Mouse (Mus musculus) heart, postnatal 0 days (tissue): ENCODE results near the gene Olfr553. TPM values are rescaled to one million over a fixed set of nuclear protein-coding genes. Genes with fewer than 3 reads are reported as not detected.
"Not testable (repeated sequence)": the region's sequence is repeated elsewhere in the genome, so short reads cannot be mapped to it uniquely, and the experiment has no call there.

Experiments
- ATAC-seq: fragments of 200-750 bp; cut with Nextera tagmentation; 2 replicates; pipeline ENCODE4 v1.8.0; 2017; ENCODE audit warnings: low read depth, moderate number of reproducible peaks, moderate library complexity; ENCODE audit not compliant: insufficient read depth
- DNase-seq: peaks from one replicate; pipeline ENCODE4 v3.0.0-alpha.2; 2016; ENCODE audit warnings: low spot score
- H3K27ac ChIP-seq: fragments of 300-500 bp; sonication (generic); 2 replicates; pipeline ENCODE4 v1.5.1; 2014; ENCODE audit warnings: low read depth, mild to moderate bottlenecking
- H3K27me3 ChIP-seq: fragments of 300-500 bp; sonication (generic); 2 replicates; pipeline ENCODE4 v1.6.1; 2014; ENCODE audit warnings: low read length, mixed read lengths; ENCODE audit not compliant: control insufficient read depth, insufficient read depth
- H3K36me3 ChIP-seq: fragments of 300-500 bp; sonication (generic); replicated peaks from 2 replicates; pipeline ENCODE4 v1.6.1; 2014; ENCODE audit warnings: low read length, mixed read lengths; ENCODE audit not compliant: control insufficient read depth, insufficient read depth
- H3K4me1 ChIP-seq: fragments of 300-500 bp; sonication (generic); 2 replicates; pipeline ENCODE4 v1.6.1; 2014; ENCODE audit warnings: antibody characterized with exemption; ENCODE audit not compliant: control insufficient read depth, insufficient read depth
- H3K4me2 ChIP-seq: fragments of 300-500 bp; sonication (generic); 2 replicates; pipeline ENCODE4 v1.6.1; 2014; ENCODE audit warnings: low read depth, mild to moderate bottlenecking, low read length, moderate library complexity
- H3K4me3 ChIP-seq: fragments of 300-500 bp; sonication (generic); 2 replicates; pipeline ENCODE4 v1.5.1; 2014; ENCODE audit warnings: low read depth, low read length
- H3K9ac ChIP-seq: fragments of 300-500 bp; sonication (generic); replicated peaks from 2 replicates; pipeline ENCODE4 v1.6.1; 2014; ENCODE audit warnings: low read depth, low read length, mixed read lengths
- H3K9me3 ChIP-seq: fragments of 300-500 bp; sonication (generic); replicated peaks from 2 replicates; pipeline ENCODE4 v1.6.1; 2016; ENCODE audit warnings: low read length; ENCODE audit not compliant: control insufficient read depth
- CTCF ChIP-seq: IDR thresholded peaks from 2 replicates; pipeline ENCODE4 v1.5.1; 2016; ENCODE audit warnings: antibody characterized with exemption, control low read depth, low read depth
- EP300 ChIP-seq: IDR thresholded peaks from 2 replicates; pipeline ENCODE4 v1.6.1; 2016; ENCODE audit warnings: antibody characterized with exemption, low read depth
- WGBS: fragments of 180-500 bp; shearing (Covaris S2); extraction: QIAGEN DNeasy Blood & Tissue Kit; methylation state at CpG from one replicate; pipeline ENCODE4 v1.1.7; 2014; 5-methylcytosine and 5-hydroxymethylcytosine counted together
- polyA plus RNA-seq: library from polyadenylated mRNA; unstranded; fragments of >200 nt; fragmentation: Nextera tagmentation; extraction: Ambion mirVana; gene quantifications from 2 replicates; pipeline ENCODE4 v1.2.1, GENCODE M21; 2015
- total RNA-seq: library from RNA; depleted of rRNA; stranded (reverse); fragments of >200 nt; gene quantifications from 2 replicates; pipeline ENCODE4 v1.2.3, GENCODE M21; 2014; ENCODE audit warnings: low replicate concordance; rRNA removed

Olfr553 gene
- total RNA-seq (not detected in 2 replicates), polyA plus RNA-seq (not detected in 2 replicates)

DNA sequence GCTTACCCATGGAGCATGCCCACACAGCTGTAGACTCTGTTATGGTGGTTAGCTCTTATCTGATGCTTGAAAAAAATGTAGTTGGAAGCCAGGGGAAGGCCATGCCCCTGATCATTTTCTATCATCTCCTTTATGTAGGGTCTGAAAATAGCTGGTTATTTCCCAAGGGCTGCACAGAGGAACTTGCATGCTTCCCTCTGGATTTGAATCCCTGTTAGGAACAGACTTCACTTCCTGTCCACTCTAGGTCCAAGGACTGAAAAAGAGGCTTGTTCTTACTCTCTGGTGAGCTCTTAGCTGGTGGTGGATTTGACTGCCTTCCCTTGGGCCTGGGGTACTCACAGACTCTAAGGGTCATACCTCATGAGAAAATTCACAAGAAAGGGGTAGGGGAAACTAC, at the start of gene Olfr553:
Gene Olfr553 (minus strand): TSS at position 101 of the 400 bp plus-strand sequence.
- Histone ChIP-seq H3K9me3 (no peaks in the 10 kb centered on the region), H3K36me3 (no peaks in the 10 kb centered on the region), H3K4me2 (no peak within 1 kb of the TSS), H3K27me3 (no peaks in the 10 kb centered on the region), H3K4me3 (no peak within 1 kb of the TSS), H3K27ac (no peak within 1 kb of the TSS), H3K4me1 (no peaks in the 10 kb centered on the region), H3K9ac (no peak within 1 kb of the TSS)
- TF ChIP-seq EP300 (no peak), CTCF (no peak)
- no peak for ATAC-seq
- DNase-seq = no peak

DNA sequence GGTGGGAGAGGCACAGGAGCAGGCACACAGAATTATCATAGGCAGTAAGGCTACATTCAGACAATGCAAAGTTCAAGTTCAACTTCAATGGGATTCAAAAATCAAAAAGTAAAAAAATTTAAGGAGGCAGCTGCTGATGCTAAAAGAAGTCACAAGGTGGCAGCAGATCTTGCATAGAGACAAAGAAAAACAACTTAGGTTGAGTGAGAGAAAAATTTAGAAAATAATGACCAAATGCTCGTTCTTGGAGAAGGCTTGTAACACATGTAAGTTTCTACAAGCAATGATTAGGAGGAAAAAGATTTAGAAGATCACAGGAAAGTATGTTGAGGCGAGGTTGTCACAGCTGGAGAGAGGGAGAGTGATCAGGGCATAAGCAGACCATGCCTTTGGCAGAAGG, 47.4 kb upstream of the Olfr553 start:
- DNase-seq = peak; percentile 42
- H3K27ac ChIP-seq = no peak overlapping the region
- no peaks in the 10 kb centered on the region for H3K4me1 ChIP-seq
- H3K9ac ChIP-seq = no peak overlapping the region
- ATAC-seq = no peak
- no peak overlapping the region for H3K4me3 ChIP-seq
- H3K9me3 ChIP-seq = no peaks in the 10 kb centered on the region
- no peaks in the 10 kb centered on the region for H3K36me3 ChIP-seq
- WGBS = 26% methylated on average over 2 of the region's 2 CpGs
- H3K27me3 ChIP-seq = no peaks in the 10 kb centered on the region
- no peak overlapping the region for H3K4me2 ChIP-seq
- TF ChIP-seq CTCF (peak; percentile 54), EP300 (no peak)

DNA sequence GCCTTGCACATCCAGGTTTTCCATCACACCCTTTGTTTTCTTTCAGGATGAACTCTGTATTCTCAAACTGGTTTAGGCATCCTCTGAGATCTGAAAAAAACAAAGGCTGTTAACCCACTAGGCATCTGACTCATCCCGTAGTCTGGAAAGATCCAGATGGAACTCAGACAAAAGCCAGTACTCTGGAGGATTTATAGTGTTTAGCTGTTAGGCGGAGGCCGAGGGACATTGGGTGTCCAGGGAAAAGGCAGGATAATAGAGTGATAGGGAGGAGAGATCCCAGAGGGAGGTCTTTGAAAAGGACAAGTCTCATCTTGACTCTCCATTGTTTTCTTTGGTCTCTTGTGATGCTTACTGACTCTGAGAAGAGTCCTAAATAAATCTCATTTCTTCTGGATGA, 46.6 kb upstream of the Olfr553 start, which contains the start of gene Olfr556:
Gene Olfr556 (plus strand): TSS at position 301 of the 400 bp plus-strand sequence.
- Histone ChIP-seq H3K4me1 (no peaks in the 10 kb centered on the region), H3K4me3 (no peak within 1 kb of the TSS), H3K9ac (no peak within 1 kb of the TSS), H3K27ac (no peak within 1 kb of the TSS), H3K36me3 (no peaks in the 10 kb centered on the region), H3K9me3 (no peaks in the 10 kb centered on the region), H3K27me3 (no peaks in the 10 kb centered on the region), H3K4me2 (no peak within 1 kb of the TSS)
- TF ChIP-seq CTCF = no peak
- no peak for TF ChIP-seq EP300
- ATAC-seq (no peak), DNase-seq (no peak)
- WGBS = 59% methylated on average over 3 of the region's 3 CpGs

- Histone ChIP-seq H3K9me3 (no peaks in the 10 kb centered on the region), H3K4me3 (no peak within 1 kb of the TSS), H3K27me3 (no peaks in the 10 kb centered on the region), H3K27ac (no peak within 1 kb of the TSS), H3K4me1 (no peaks in the 10 kb centered on the region), H3K4me2 (no peak within 1 kb of the TSS), H3K36me3 (no peaks in the 10 kb centered on the region), H3K9ac (no peak within 1 kb of the TSS)
- DNase-seq (no peak), ATAC-seq (no peak)
- WGBS = 56% methylated on average over 1 of the region's 1 CpGs
- TF ChIP-seq EP300 (no peak), CTCF (no peak)
These were observed 40.5 kb upstream of the Olfr553 start, which contains the start of gene Olfr555 for GRCm38 (mm10) chr7:102658523-102658922. Olfr555 (plus strand) TSS chr7:102658823.

- not testable (repeated sequence) for H3K36me3 ChIP-seq, ATAC-seq, H3K9ac ChIP-seq, H3K27me3 ChIP-seq, H3K4me3 ChIP-seq, DNase-seq, H3K9me3 ChIP-seq, H3K4me1 ChIP-seq, H3K4me2 ChIP-seq, H3K27ac ChIP-seq
- WGBS = 33% methylated on average over 3 of the region's 4 CpGs
These were observed 26.9 kb upstream of the Olfr553 start for GRCm38 (mm10) chr7:102644945-102645344.

DNA sequence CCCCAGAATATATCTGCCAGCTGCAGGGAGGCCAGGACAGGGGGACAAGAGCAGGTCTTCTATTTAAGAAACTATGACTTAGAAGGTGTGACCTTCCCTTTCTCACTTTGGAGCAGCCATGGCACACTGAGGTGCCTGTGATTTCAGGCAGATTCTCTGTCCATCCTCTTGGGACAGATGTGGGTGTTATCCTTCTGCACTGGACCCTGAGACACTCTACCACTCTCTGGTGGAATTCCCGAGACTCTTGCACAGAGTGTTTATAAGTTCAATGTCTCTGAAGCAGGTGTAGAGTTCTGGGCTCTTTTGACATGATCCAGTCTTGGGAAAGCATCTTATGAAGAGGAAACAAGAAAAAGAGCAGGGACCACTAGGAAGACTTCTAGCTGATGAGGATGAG, 20.1 kb upstream of the Olfr553 start, which contains the start of gene Olfr554:
Gene Olfr554 (plus strand): TSS at position 301 of the 400 bp plus-strand sequence.
- no peak within 1 kb of the TSS for H3K4me3 ChIP-seq
- no peak within 1 kb of the TSS for H3K9ac ChIP-seq
- no peak for DNase-seq
- no peak within 1 kb of the TSS for H3K27ac ChIP-seq
- no peak for TF ChIP-seq CTCF
- no peak for TF ChIP-seq EP300
- no peaks in the 10 kb centered on the region for H3K36me3 ChIP-seq
- no peak for ATAC-seq
- no peaks in the 10 kb centered on the region for H3K27me3 ChIP-seq
- H3K9me3 ChIP-seq = no peaks in the 10 kb centered on the region
- WGBS = 68% methylated on average over 1 of the region's 1 CpGs
- no peaks in the 10 kb centered on the region for H3K4me1 ChIP-seq
- H3K4me2 ChIP-seq = no peak within 1 kb of the TSS
